Mouse (Mus musculus) kidney, adult 2 months (tissue): ENCODE measurements around the gene Ccdc124. TPM values are rescaled to one million over a fixed set of nuclear protein-coding genes. Genes with fewer than 3 reads are reported as not detected.

Experiments
- DNase-seq: peaks from one replicate; pipeline ENCODE4 v3.0.0; 2021
- H3K27ac ChIP-seq: fragments of 200-500 bp; 2 replicates; pipeline ENCODE4 v1.5.1; 2012; ENCODE audit warnings: low read depth, low read length, control low read depth, inconsistent platforms; ENCODE audit not compliant: insufficient read depth
- H3K27me3 ChIP-seq: fragments of 200-500 bp; replicated peaks from 2 replicates; pipeline ENCODE4 v1.6.1; 2012; ENCODE audit warnings: mild to moderate bottlenecking, moderate library complexity, low read length, inconsistent platforms; ENCODE audit not compliant: control insufficient read depth, insufficient read depth
- H3K36me3 ChIP-seq: fragments of 200-500 bp; 2 replicates; pipeline ENCODE4 v1.6.1; 2012; ENCODE audit warnings: mild to moderate bottlenecking, moderate library complexity, low read length, inconsistent platforms; ENCODE audit not compliant: control insufficient read depth, insufficient read depth
- H3K4me1 ChIP-seq: fragments of 200-500 bp; 2 replicates; pipeline ENCODE4 v1.6.1; 2011; ENCODE audit warnings: low read length; ENCODE audit not compliant: control insufficient read depth, insufficient read depth
- H3K4me3 ChIP-seq: fragments of 200-500 bp; 2 replicates; pipeline ENCODE4 v1.5.1; 2011; ENCODE audit warnings: mild to moderate bottlenecking, low read depth, low read length, control low read depth; ENCODE audit not compliant: insufficient read depth
- CTCF ChIP-seq: fragments of 200-500 bp; conservative IDR thresholded peaks from 2 replicates; pipeline ENCODE4 v1.5.1; 2011; ENCODE audit warnings: low read depth, mild to moderate bottlenecking, control low read depth, low read length, moderate library complexity, mixed read lengths; ENCODE audit not compliant: insufficient read depth, insufficient read length
- POLR2A ChIP-seq: fragments of 200-500 bp; IDR thresholded peaks from one replicate; pipeline ENCODE4 v1.6.1; 2011; ENCODE audit warnings: low read depth, low read length, control low read depth
- WGBS: fragments of 180-500 bp; shearing (Covaris S2); methylation state at CpG from one replicate; pipeline ENCODE4 v1.1.7; 2018; 5-methylcytosine and 5-hydroxymethylcytosine counted together
- polyA plus RNA-seq: library from polyadenylated mRNA; depleted of rRNA; stranded (reverse); fragments of >200 nt; gene quantifications from 2 replicates; pipeline ENCODE4 v1.2.3, GENCODE M21; 2012

The Ccdc124 gene
- polyA plus RNA-seq, 1 experiment, result 48.9 TPM

DNA sequence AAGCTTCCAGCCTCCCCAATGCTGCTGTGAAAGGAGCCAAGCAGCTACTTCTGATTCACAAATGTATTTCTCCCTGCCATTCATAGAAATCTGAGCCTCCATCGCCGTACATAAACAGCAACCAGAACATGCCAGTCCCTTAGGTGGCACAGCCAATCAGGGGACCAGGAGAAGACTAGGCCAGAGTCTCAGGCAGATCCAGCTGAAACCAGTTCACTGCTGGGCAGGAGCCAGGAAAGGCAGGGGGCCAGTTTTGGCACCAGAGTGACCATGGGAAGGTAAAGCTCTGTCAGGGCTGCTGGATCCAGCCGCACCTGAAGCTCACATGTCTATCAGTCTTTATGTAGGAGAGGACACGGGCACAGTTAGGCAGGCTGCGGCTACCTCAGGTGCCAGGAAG is 16.9 kb upstream of the Ccdc124 start:
- H3K27me3 ChIP-seq, result no peaks in the 10 kb centered on the region
- peak; percentile 53 for DNase-seq
- H3K27ac ChIP-seq, result no peak overlapping the region
- WGBS, result 75% methylated on average over 5 of the region's 5 CpGs
- H3K36me3 ChIP-seq, result no peaks in the 10 kb centered on the region
- TF ChIP-seq CTCF (no peak), POLR2A (no peak)
- no peak overlapping the region for H3K4me3 ChIP-seq
- no peaks in the 10 kb centered on the region for H3K4me1 ChIP-seq

DNA sequence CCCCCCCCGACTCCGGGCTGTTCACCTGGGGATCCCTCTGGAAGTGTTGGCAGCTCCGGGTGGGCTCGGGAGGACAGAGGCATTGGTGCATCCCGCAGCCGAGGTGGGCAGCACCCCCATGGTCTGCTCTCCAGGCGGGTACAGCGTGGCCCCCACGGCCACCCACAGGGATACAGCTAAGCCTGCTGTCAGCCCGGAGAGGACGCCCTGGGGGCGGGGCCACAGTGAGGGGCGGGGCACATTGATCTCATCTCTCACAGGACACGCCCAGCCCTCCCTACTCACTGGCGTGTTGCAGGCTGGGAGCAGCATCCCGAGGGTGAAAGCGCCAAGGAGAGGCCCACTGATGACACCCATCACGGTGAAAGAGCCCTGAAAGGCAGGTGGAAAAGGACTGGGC is 13.9 kb upstream of the Ccdc124 start:
- Histone ChIP-seq H3K4me3 (no peak overlapping the region), H3K36me3 (no peaks in the 10 kb centered on the region), H3K4me1 (no peaks in the 10 kb centered on the region), H3K27ac (no peak overlapping the region), H3K27me3 (no peaks in the 10 kb centered on the region)
- TF ChIP-seq CTCF (no peak), POLR2A (no peak)
- WGBS, result 8% methylated on average over 15 of the region's 18 CpGs
- DNase-seq, result peak; percentile 42

- TF ChIP-seq CTCF, result no peak
- TF ChIP-seq POLR2A, result no peak
- no peaks in the 10 kb centered on the region for H3K4me1 ChIP-seq
- WGBS, result 15% methylated on average over 12 of the region's 12 CpGs
- H3K27ac ChIP-seq, result no peak overlapping the region
- H3K36me3 ChIP-seq, result no peaks in the 10 kb centered on the region
- no peak overlapping the region for H3K4me3 ChIP-seq
- no peak for DNase-seq
- no peaks in the 10 kb centered on the region for H3K27me3 ChIP-seq
Observed at GRCm38 (mm10) chr8:70885612-70886011, 11.9 kb upstream of the Ccdc124 start.

- TF ChIP-seq POLR2A (no peak), CTCF (no peak)
- H3K27ac ChIP-seq, result no peak overlapping the region
Observed at GRCm38 (mm10) chr8:70884683-70885082, 10.9 kb upstream of the Ccdc124 start.

DNA sequence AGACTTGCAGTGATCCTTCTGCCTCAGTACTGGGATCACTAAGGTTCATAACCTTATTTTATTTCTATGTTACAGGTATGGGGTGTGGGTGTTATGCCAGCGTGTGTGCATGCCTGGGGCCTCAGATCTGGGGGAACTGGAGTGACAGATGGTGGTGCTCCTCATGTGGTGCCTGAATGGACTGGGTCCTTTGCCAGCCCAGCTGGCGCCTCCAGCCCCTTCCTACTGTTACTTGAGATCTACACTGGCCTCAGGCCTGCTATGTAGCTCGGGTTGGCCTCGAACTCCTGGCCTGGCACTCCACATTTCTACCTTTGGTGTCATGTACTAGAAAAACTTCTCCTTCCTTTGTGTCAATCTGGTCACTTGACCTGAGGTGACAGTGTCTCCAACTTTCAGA is 10.5 kb upstream of the Ccdc124 start:
- Histone ChIP-seq H3K27ac (no peak overlapping the region), H3K27me3 (no peaks in the 10 kb centered on the region), H3K4me3 (no peak overlapping the region), H3K36me3 (no peaks in the 10 kb centered on the region), H3K4me1 (no peaks in the 10 kb centered on the region)
- TF ChIP-seq POLR2A (no peak), CTCF (no peak)
- WGBS, result 81% methylated on average over 4 of the region's 4 CpGs
- no peak for DNase-seq

More at GRCm38 (mm10) chr8:70884683-70885082, 10.9 kb upstream of the Ccdc124 start:
- Histone ChIP-seq H3K4me1 (no peaks in the 10 kb centered on the region), H3K4me3 (no peak overlapping the region), H3K36me3 (no peaks in the 10 kb centered on the region), H3K27me3 (no peaks in the 10 kb centered on the region)
- DNase-seq, result no peak
- WGBS, result 81% methylated on average over 10 of the region's 10 CpGs

- Histone ChIP-seq H3K4me3 (no peak overlapping the region), H3K27me3 (no peaks in the 10 kb centered on the region), H3K36me3 (no peaks in the 10 kb centered on the region), H3K27ac (peak overlapping the region; percentile 43; the same call in 1 of the 2 replicates), H3K4me1 (no peaks in the 10 kb centered on the region)
- TF ChIP-seq CTCF, result no peak
- WGBS, result 25% methylated on average over 11 of the region's 11 CpGs
- DNase-seq, result no peak
Observed at GRCm38 (mm10) chr8:70880546-70880945, 6.8 kb upstream of the Ccdc124 start.

GRCm38 (mm10) chr8:70880126-70880525 is 6.4 kb upstream of the Ccdc124 start:
- DNase-seq, result peak; percentile 55

GRCm38 (mm10) chr8:70879500-70879899 is 5.8 kb upstream of the Ccdc124 start:
- H3K36me3 ChIP-seq, result no peaks in the 10 kb centered on the region
- 72% methylated on average over 4 of the region's 4 CpGs for WGBS
- H3K4me3 ChIP-seq, result no peak overlapping the region
- H3K27ac ChIP-seq, result no peak overlapping the region
- H3K4me1 ChIP-seq, result no peaks in the 10 kb centered on the region
- TF ChIP-seq CTCF, result no peak
- no peak for TF ChIP-seq POLR2A
- DNase-seq, result no peak
- H3K27me3 ChIP-seq, result no peaks in the 10 kb centered on the region

More at GRCm38 (mm10) chr8:70880126-70880525, 6.4 kb upstream of the Ccdc124 start:
- Histone ChIP-seq H3K4me1 (no peaks in the 10 kb centered on the region), H3K36me3 (no peaks in the 10 kb centered on the region), H3K27me3 (no peaks in the 10 kb centered on the region), H3K4me3 (no peak overlapping the region), H3K27ac (peak overlapping the region; percentile 43; the same call in 1 of the 2 replicates)
- TF ChIP-seq POLR2A (no peak), CTCF (no peak)
- 8% methylated on average over 4 of the region's 4 CpGs for WGBS
